Mouse (Mus musculus) brain, embryonic 14.5 days (tissue): ENCODE data around the gene Cnpy1.

ENCODE experiments used
- CTCF ChIP-seq: fragments of 200-500 bp; IDR thresholded peaks from 2 replicates; pipeline ENCODE4 v1.5.1; 2012; ENCODE audit warnings: inconsistent platforms, mild to moderate bottlenecking, moderate library complexity, borderline replicate concordance; ENCODE audit not compliant: insufficient read depth, insufficient read length; ENCODE audit errors: extremely low read depth
- POLR2A ChIP-seq: fragments of 200-500 bp; IDR thresholded peaks from 2 replicates; pipeline ENCODE4 v1.6.1; 2012; ENCODE audit warnings: mild to moderate bottlenecking, inconsistent platforms, borderline replicate concordance; ENCODE audit not compliant: poor library complexity, insufficient read depth, insufficient read length, severe bottlenecking; ENCODE audit errors: extremely low read depth

DNA sequence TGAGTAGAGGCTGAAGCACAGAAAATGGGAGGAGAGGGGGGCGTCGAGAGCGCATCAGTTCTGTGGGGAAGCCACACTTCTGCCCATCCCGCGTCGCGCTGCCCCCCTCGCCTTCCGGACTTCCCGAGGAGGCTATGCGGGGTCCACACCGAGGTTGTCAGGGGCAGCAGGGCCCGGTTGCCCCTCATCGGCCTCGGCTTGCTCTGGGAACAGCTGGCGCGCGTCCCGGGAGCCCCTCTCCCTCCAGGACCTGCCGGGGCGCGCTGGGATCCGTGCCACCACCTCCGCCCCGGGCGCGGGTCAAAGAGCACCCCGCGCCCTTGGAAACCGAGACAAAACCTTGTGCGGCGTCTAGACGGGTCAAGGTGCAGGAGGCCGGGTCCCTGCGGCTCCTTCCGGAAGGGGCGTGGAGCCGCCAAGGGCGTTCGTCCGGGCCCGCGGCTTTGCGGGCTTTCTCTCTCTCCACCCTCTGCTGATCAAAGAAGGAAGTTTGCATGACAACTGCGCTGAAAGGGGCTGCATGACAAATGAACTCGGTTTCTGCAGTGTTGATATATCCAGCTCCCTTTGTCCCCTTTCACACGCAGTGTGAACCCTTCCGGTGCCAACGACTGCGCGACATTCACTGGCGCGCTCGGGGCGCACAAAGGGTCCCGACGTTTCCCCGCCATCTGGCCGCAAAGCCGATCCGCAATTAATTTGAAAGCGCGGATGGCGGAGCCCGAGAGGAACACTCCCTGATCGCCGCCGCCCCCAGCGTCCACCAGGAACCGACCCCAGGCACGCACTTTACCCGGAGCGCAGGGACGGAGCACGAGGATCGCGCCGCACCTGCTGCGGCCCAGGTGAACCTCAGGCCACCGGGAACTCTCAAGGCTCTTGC lies 35.8 kb downstream of the Cnpy1 start:
- TF ChIP-seq POLR2A, result no peak
- no peak for TF ChIP-seq CTCF
